ENCODE assay signal across 8 mouse cellular contexts in the genomic region with DNA sequence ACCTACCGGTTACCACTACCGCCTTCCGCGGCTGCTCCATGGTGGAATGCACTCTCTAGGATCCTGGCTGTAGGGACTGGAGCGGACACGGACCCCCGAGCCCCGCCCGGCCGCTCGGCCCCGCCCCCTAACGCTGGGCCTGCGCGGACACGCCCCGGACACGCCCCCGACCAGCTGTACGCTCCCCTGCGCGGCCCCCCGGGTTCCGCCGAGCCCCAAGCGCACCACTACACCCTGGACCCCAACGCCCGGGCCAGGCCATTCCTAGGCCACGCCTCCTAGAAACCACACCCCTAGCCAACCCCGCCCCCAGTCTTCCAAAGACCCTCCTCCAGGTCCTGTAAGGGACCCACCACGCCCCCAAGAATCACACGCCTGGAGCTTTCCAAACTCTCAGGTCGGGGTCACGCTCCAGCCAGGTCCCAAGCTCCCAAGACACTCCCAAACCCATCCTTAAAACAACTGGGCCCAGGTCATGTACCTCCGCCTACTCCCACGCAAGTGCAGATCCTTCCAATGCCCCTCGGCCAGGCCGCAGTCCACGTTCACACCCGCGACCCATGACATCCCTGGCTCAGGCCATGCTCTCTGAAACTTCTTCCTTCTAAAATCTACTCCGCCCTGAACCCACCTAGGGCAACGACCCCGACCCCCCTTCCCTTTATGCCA. TPM values are rescaled to one million over a fixed set of nuclear protein-coding genes. Genes with fewer than 3 reads are reported as not detected.
DNase-seq lines count a peak whose midpoint lies in the region; ATAC-seq and TF ChIP-seq lines count a peak whose summit lies in the region.

No protein-coding gene starts in this region.

- H3K4me1 ChIP-seq in embryonic facial prominence, embryonic 13.5 days, result peaks cover 27% of the 10 kb centered on the region
- H3K4me1 ChIP-seq in limb, embryonic 13.5 days, result peaks cover 28% of the 10 kb centered on the region
- H3K4me1 ChIP-seq in midbrain, embryonic 15.5 days, result peaks cover 25% of the 10 kb centered on the region
- H3K4me1 ChIP-seq in spleen, adult 2 months (ENCODE audit: control insufficient read depth, insufficient read depth, insufficient read length), result peaks cover 6% of the 10 kb centered on the region

- TF ChIP-seq POLR2A in spleen, adult 2 months (IDR thresholded peaks at IDR 0.05; ENCODE audit: low read depth, low read length), result no peak

- H3K27me3 ChIP-seq in embryonic facial prominence, embryonic 13.5 days, result no peaks in the 10 kb centered on the region
- H3K27me3 ChIP-seq in limb, embryonic 13.5 days, result no peaks in the 10 kb centered on the region
- no peaks in the 10 kb centered on the region for H3K27me3 ChIP-seq in midbrain, embryonic 15.5 days (replicated peaks)
- no peaks in the 10 kb centered on the region for H3K27me3 ChIP-seq in spleen, adult 2 months (ENCODE audit: control insufficient read depth, insufficient read depth, low read length)

- peak overlapping the region; percentile 80 for H3K4me3 ChIP-seq in embryonic facial prominence, embryonic 13.5 days
- H3K4me3 ChIP-seq in limb, embryonic 13.5 days, result peak overlapping the region; percentile 82
- H3K4me3 ChIP-seq in midbrain, embryonic 15.5 days, result peak overlapping the region; percentile 87
- H3K4me3 ChIP-seq in spleen, adult 2 months (ENCODE audit: extremely low read depth, insufficient read depth, insufficient read length), result peak overlapping the region; percentile 87

- no peak for TF ChIP-seq CTCF in spleen, adult 2 months (IDR thresholded peaks at IDR 0.05; ENCODE audit: extremely low read depth, insufficient read depth, insufficient read length, insufficient replicate concordance)

- H3K27ac ChIP-seq in embryonic facial prominence, embryonic 13.5 days, result peak overlapping the region; percentile 83
- H3K27ac ChIP-seq in limb, embryonic 13.5 days, result peak overlapping the region; percentile 67
- peak overlapping the region; percentile 59 for H3K27ac ChIP-seq in midbrain, embryonic 15.5 days
- peak overlapping the region; percentile 36 for H3K27ac ChIP-seq in spleen, adult 2 months (ENCODE audit: insufficient read depth, low read length)

- H3K9ac ChIP-seq in embryonic facial prominence, embryonic 13.5 days, result peak overlapping the region; percentile 88
- peak overlapping the region; percentile 84 for H3K9ac ChIP-seq in limb, embryonic 13.5 days
- H3K9ac ChIP-seq in midbrain, embryonic 15.5 days, result peak overlapping the region; percentile 72

- peaks cover 30% of the 10 kb centered on the region for H3K36me3 ChIP-seq in embryonic facial prominence, embryonic 13.5 days
- H3K36me3 ChIP-seq in limb, embryonic 13.5 days, result peaks cover 29% of the 10 kb centered on the region
- H3K36me3 ChIP-seq in midbrain, embryonic 15.5 days (replicated peaks), result no peaks in the 10 kb centered on the region
- no peaks in the 10 kb centered on the region; the same call in 1 of the 2 replicates for H3K36me3 ChIP-seq in spleen, adult 2 months (ENCODE audit: control insufficient read depth, insufficient read depth, low read length)

- WGBS in embryonic facial prominence, embryonic 13.5 days, result 1% methylated on average over 44 of the region's 44 CpGs
- under 1% methylated on average over 42 of the region's 44 CpGs for WGBS in limb, embryonic 13.5 days
- WGBS in midbrain, embryonic 15.5 days, result under 1% methylated on average over 43 of the region's 44 CpGs
- WGBS in spleen, adult 2 months, result under 1% methylated on average over 42 of the region's 44 CpGs

- DNase-seq in 416B (ENCODE audit: low read depth), result peak; percentile 92
- DNase-seq in adrenal gland, postnatal 4 days (ENCODE audit: low spot score in 2 of 2), result peak; percentile 81 to 90
- peak; percentile 88 for DNase-seq in heart, adult 8-10 months (ENCODE audit: low spot score)
- peak; percentile 95 to 97 for DNase-seq in kidney, adult 8-10 months
- DNase-seq in spleen, adult 2 months (ENCODE audit: low read depth in 1 of 2, low spot score in 2 of 2), result peak in 1 of 2 experiments; percentile 80

- H3K9me3 ChIP-seq in embryonic facial prominence, embryonic 13.5 days, result no peaks in the 10 kb centered on the region
- no peaks in the 10 kb centered on the region for H3K9me3 ChIP-seq in limb, embryonic 13.5 days
- no peaks in the 10 kb centered on the region for H3K9me3 ChIP-seq in midbrain, embryonic 15.5 days

- peak overlapping the region; percentile 93 for H3K4me2 ChIP-seq in embryonic facial prominence, embryonic 13.5 days
- H3K4me2 ChIP-seq in limb, embryonic 13.5 days (replicated peaks), result peak overlapping the region; percentile 90
- peak overlapping the region; percentile 94 for H3K4me2 ChIP-seq in midbrain, embryonic 15.5 days

- peak; percentile 97 for ATAC-seq in embryonic facial prominence, embryonic 13.5 days (ENCODE audit: insufficient number of reproducible peaks, insufficient read depth, low FRiP score, low TSS enrichment, low read depth)
- ATAC-seq in limb, embryonic 13.5 days (ENCODE audit: low FRiP score, low read depth), result peak; percentile 96
- ATAC-seq in midbrain, embryonic 15.5 days (replicated peaks), result peak; percentile 90

RNA-seq across cellular contexts. Expression of gene Pgpep1, which starts 0.5 kb away (rescaled TPM):
- total RNA-seq in adrenal gland, postnatal 4 days (2021), result 10 to 100 TPM; 62.1 to 76.0 TPM
- 50.5 and 63.1 TPM in 2 replicates for polyA plus RNA-seq in embryonic facial prominence, embryonic 13.5 days (2015; fragmentation: Nextera tagmentation; extraction: Ambion mirVana)
- total RNA-seq in heart, adult 8-10 months (2022), result 10 to 100 TPM; 40.0 to 57.7 (median 44.4) TPM
- polyA plus RNA-seq in limb, embryonic 13.5 days (2015; fragmentation: Nextera tagmentation; extraction: Ambion mirVana), result 68.2 and 71.1 TPM in 2 replicates
- polyA plus RNA-seq in midbrain, embryonic 15.5 days (2015; fragmentation: Nextera tagmentation; extraction: Ambion mirVana), result 70.1 and 74.5 TPM in 2 replicates
- 18.2 and 22.2 TPM in 2 replicates for polyA plus RNA-seq in spleen, adult 2 months (2012; rRNA removed)

RNA-seq across cellular contexts. Expression of gene Lsm4, which starts 13.3 kb away (rescaled TPM):
- total RNA-seq in adrenal gland, postnatal 4 days (2021), result 10 to 100 TPM; 96.6 to 99.0 TPM
- 248 and 270 TPM in 2 replicates for polyA plus RNA-seq in embryonic facial prominence, embryonic 13.5 days (2015; fragmentation: Nextera tagmentation; extraction: Ambion mirVana)
- 10 to 100 TPM; 57.9 to 67.1 (median 63.4) TPM for total RNA-seq in heart, adult 8-10 months (2022)
- 240 and 246 TPM in 2 replicates for polyA plus RNA-seq in limb, embryonic 13.5 days (2015; fragmentation: Nextera tagmentation; extraction: Ambion mirVana)
- 175 and 193 TPM in 2 replicates for polyA plus RNA-seq in midbrain, embryonic 15.5 days (2015; fragmentation: Nextera tagmentation; extraction: Ambion mirVana)
- 109 and 137 TPM in 2 replicates for polyA plus RNA-seq in spleen, adult 2 months (2012; rRNA removed)

RNA-seq across cellular contexts. Expression of gene Gdf15, which starts 27.5 kb away (rescaled TPM):
- 1 to 10 TPM in 1 of 2 experiments, under 1 TPM in 1; 0.59 to 1.8 TPM for total RNA-seq in adrenal gland, postnatal 4 days (2021)
- polyA plus RNA-seq in embryonic facial prominence, embryonic 13.5 days (2015; fragmentation: Nextera tagmentation; extraction: Ambion mirVana), result 0.14 and 0.22 TPM in 2 replicates
- 1 to 10 TPM in 2 of 4 experiments, under 1 TPM in 2; 0.69 to 1.9 (median 1.2) TPM for total RNA-seq in heart, adult 8-10 months (2022)
- 0.18 TPM in 1 of 2 replicates, not detected in the other for polyA plus RNA-seq in limb, embryonic 13.5 days (2015; fragmentation: Nextera tagmentation; extraction: Ambion mirVana)
- polyA plus RNA-seq in midbrain, embryonic 15.5 days (2015; fragmentation: Nextera tagmentation; extraction: Ambion mirVana), result 0.13 and 0.19 TPM in 2 replicates
- 5.2 and 6.0 TPM in 2 replicates for polyA plus RNA-seq in spleen, adult 2 months (2012; rRNA removed)

RNA-seq across cellular contexts. Expression of gene Jund, which starts 39.0 kb away (rescaled TPM):
- 100 to 1,000 TPM; 185 to 195 TPM for total RNA-seq in adrenal gland, postnatal 4 days (2021)
- polyA plus RNA-seq in embryonic facial prominence, embryonic 13.5 days (2015; fragmentation: Nextera tagmentation; extraction: Ambion mirVana), result 54.7 and 68.5 TPM in 2 replicates
- total RNA-seq in heart, adult 8-10 months (2022), result 100 to 1,000 TPM in 3 of 4 experiments, 10 to 100 TPM in 1; 84.2 to 134 (median 114) TPM
- polyA plus RNA-seq in limb, embryonic 13.5 days (2015; fragmentation: Nextera tagmentation; extraction: Ambion mirVana), result 57.3 and 61.1 TPM in 2 replicates
- polyA plus RNA-seq in midbrain, embryonic 15.5 days (2015; fragmentation: Nextera tagmentation; extraction: Ambion mirVana), result 83.0 and 94.4 TPM in 2 replicates
- polyA plus RNA-seq in spleen, adult 2 months (2012; rRNA removed), result 269 and 455 TPM in 2 replicates

RNA-seq across cellular contexts. Expression of gene Iqcn, which starts 43.5 kb away (rescaled TPM):
- under 1 TPM; 0.14 to 0.25 TPM for total RNA-seq in adrenal gland, postnatal 4 days (2021)
- polyA plus RNA-seq in embryonic facial prominence, embryonic 13.5 days (2015; fragmentation: Nextera tagmentation; extraction: Ambion mirVana), result 0.07 TPM in 1 of 2 replicates, not detected in the other
- total RNA-seq in heart, adult 8-10 months (2022), result under 1 TPM in 1 of 4 experiments, not detected in 3; 0.06 TPM
- polyA plus RNA-seq in limb, embryonic 13.5 days (2015; fragmentation: Nextera tagmentation; extraction: Ambion mirVana), result not detected in 2 replicates
- polyA plus RNA-seq in midbrain, embryonic 15.5 days (2015; fragmentation: Nextera tagmentation; extraction: Ambion mirVana), result 0.05 and 0.14 TPM in 2 replicates
- 0.08 and 0.09 TPM in 2 replicates for polyA plus RNA-seq in spleen, adult 2 months (2012; rRNA removed)
